In genomic region chr12:79476413-79477046, GRCm38 (mm10) we compare ENCODE assay signal across 14 mouse cellular contexts.
DNase-seq lines count a peak whose midpoint lies in the region; ATAC-seq lines count a peak whose summit lies in the region.
"Had no signal": no experiment of that assay in that cellular context is flagged by ENCODE, and none has a peak within 500 bp of the region (broad histone marks: within the 10 kb centered on the region; RNA-seq: fewer than 3 reads in every experiment).

No protein-coding gene starts in this region.

- ATAC-seq in forebrain, embryonic 13.5 days, result no peak
- no peak for ATAC-seq in forebrain, embryonic 12.5 days (ENCODE audit: low FRiP score)
- no peak for ATAC-seq in kidney, embryonic 16.5 days (ENCODE audit: low FRiP score, low TSS enrichment)
- peak; percentile 78 for ATAC-seq in embryonic facial prominence, embryonic 14.5 days (ENCODE audit: low read depth)
- no peak for ATAC-seq in inflammation-experienced regulatory T-cells, adult 6 months
- ATAC-seq: liver, embryonic 12.5 days; midbrain, embryonic 16.5 days had no signal

- H3K9me3 ChIP-seq in forebrain, embryonic 13.5 days (replicated peaks), result 0 out of 2 replicates have a peak, but pooled peaks cover 4% of the 10 kb centered on the region
- H3K9me3 ChIP-seq in forebrain, embryonic 12.5 days, result no peaks in the 10 kb centered on the region
- H3K9me3 ChIP-seq in kidney, embryonic 16.5 days (ENCODE audit: low read length), result no peaks in the 10 kb centered on the region
- no peaks in the 10 kb centered on the region for H3K9me3 ChIP-seq in embryonic facial prominence, embryonic 14.5 days (ENCODE audit: control insufficient read depth, low read length)
- H3K9me3 ChIP-seq: hindbrain, embryonic 12.5 days; liver, embryonic 12.5 days had no signal

- intact Hi-C loops in gastrocnemius, postnatal 36 days (cut with DNase I), result no loop called here

- no peak overlapping the region for H3K9ac ChIP-seq in forebrain, embryonic 13.5 days
- no peak overlapping the region for H3K9ac ChIP-seq in forebrain, embryonic 12.5 days
- 0 out of 2 replicates have a peak overlapping the region, but pooled peaks have one; percentile 16 for H3K9ac ChIP-seq in kidney, embryonic 16.5 days (replicated peaks; ENCODE audit: low read length)
- H3K9ac ChIP-seq in embryonic facial prominence, embryonic 14.5 days (ENCODE audit: low read depth, low read length), result no peak overlapping the region
- H3K9ac ChIP-seq: hindbrain, embryonic 12.5 days; liver, embryonic 12.5 days had no signal

- peak overlapping the region; percentile 5; the same call in 1 of the 2 replicates for H3K27ac ChIP-seq in forebrain, embryonic 13.5 days
- no peak overlapping the region for H3K27ac ChIP-seq in forebrain, embryonic 12.5 days
- H3K27ac ChIP-seq in kidney, embryonic 16.5 days (ENCODE audit: low read length), result peak overlapping the region; percentile 61; the same call in 1 of the 2 replicates
- H3K27ac ChIP-seq in embryonic facial prominence, embryonic 14.5 days (replicated peaks; ENCODE audit: low read depth, low read length), result peak overlapping the region; percentile 59
- H3K27ac ChIP-seq: hindbrain, embryonic 12.5 days; layer of hippocampus, adult 2 months; liver, embryonic 12.5 days had no signal

- DNase-seq in kidney, adult 11 months, result no peak
- DNase-seq in embryonic facial prominence, embryonic 14.5 days (ENCODE audit: low spot score), result peak; percentile 91
- DNase-seq in lung, postnatal 36 days, result peak; percentile 20
- DNase-seq in gastrocnemius, postnatal 36 days, result no peak
- DNase-seq: cerebellum, postnatal 14 days; kidney, adult 18-20 months had no signal

- no peak overlapping the region for H3K4me3 ChIP-seq in forebrain, embryonic 13.5 days
- no peak overlapping the region for H3K4me3 ChIP-seq in forebrain, embryonic 12.5 days (replicated peaks)
- no peak overlapping the region for H3K4me3 ChIP-seq in kidney, embryonic 16.5 days (ENCODE audit: low read length)
- no peak overlapping the region for H3K4me3 ChIP-seq in embryonic facial prominence, embryonic 14.5 days (ENCODE audit: low read depth, low read length)
- H3K4me3 ChIP-seq: hindbrain, embryonic 12.5 days; layer of hippocampus, adult 2 months; liver, embryonic 12.5 days had no signal

- H3K4me1 ChIP-seq in forebrain, embryonic 13.5 days, result peaks cover 10% of the 10 kb centered on the region
- H3K4me1 ChIP-seq in forebrain, embryonic 12.5 days, result no peaks in the 10 kb centered on the region
- H3K4me1 ChIP-seq in kidney, embryonic 16.5 days (ENCODE audit: insufficient read depth, low read length), result peaks cover 7% of the 10 kb centered on the region
- H3K4me1 ChIP-seq in embryonic facial prominence, embryonic 14.5 days (ENCODE audit: control insufficient read depth, insufficient read depth, low read length), result peaks cover 17% of the 10 kb centered on the region
- H3K4me1 ChIP-seq: hindbrain, embryonic 12.5 days; liver, embryonic 12.5 days had no signal

- H3K4me2 ChIP-seq in forebrain, embryonic 13.5 days, result no peak overlapping the region
- no peak overlapping the region for H3K4me2 ChIP-seq in forebrain, embryonic 12.5 days
- no peak overlapping the region for H3K4me2 ChIP-seq in kidney, embryonic 16.5 days (replicated peaks; ENCODE audit: low read depth, low read length)
- no peak overlapping the region for H3K4me2 ChIP-seq in embryonic facial prominence, embryonic 14.5 days (ENCODE audit: low read depth, low read length)
- H3K4me2 ChIP-seq: hindbrain, embryonic 12.5 days; liver, embryonic 12.5 days had no signal

- H3K36me3 ChIP-seq in forebrain, embryonic 13.5 days (ENCODE audit: poor library complexity, severe bottlenecking), result no peaks in the 10 kb centered on the region; the same call in 1 of the 2 replicates
- H3K36me3 ChIP-seq in forebrain, embryonic 12.5 days (replicated peaks), result no peaks in the 10 kb centered on the region
- no peaks in the 10 kb centered on the region for H3K36me3 ChIP-seq in kidney, embryonic 16.5 days (ENCODE audit: insufficient read depth, low read length)
- H3K36me3 ChIP-seq in embryonic facial prominence, embryonic 14.5 days (ENCODE audit: control insufficient read depth, insufficient read depth, low read length), result no peaks in the 10 kb centered on the region
- H3K36me3 ChIP-seq: hindbrain, embryonic 12.5 days; liver, embryonic 12.5 days had no signal

- no peaks in the 10 kb centered on the region for H3K27me3 ChIP-seq in forebrain, embryonic 13.5 days
- H3K27me3 ChIP-seq in forebrain, embryonic 12.5 days, result no peaks in the 10 kb centered on the region
- H3K27me3 ChIP-seq in kidney, embryonic 16.5 days (ENCODE audit: insufficient read depth, low read length), result no peaks in the 10 kb centered on the region
- no peaks in the 10 kb centered on the region for H3K27me3 ChIP-seq in embryonic facial prominence, embryonic 14.5 days (replicated peaks; ENCODE audit: control insufficient read depth, insufficient read depth, low read length)
- H3K27me3 ChIP-seq: hindbrain, embryonic 12.5 days; liver, embryonic 12.5 days had no signal

- WGBS in forebrain, embryonic 13.5 days, result 72% methylated on average over 6 of the region's 6 CpGs
- whole genome bisulfite sequencing in forebrain, embryonic 12.5 days, result 79% methylated on average over 6 of the region's 6 CpGs
- 59% methylated on average over 6 of the region's 6 CpGs for WGBS in kidney, embryonic 16.5 days
- 37% methylated on average over 6 of the region's 6 CpGs for WGBS in embryonic facial prominence, embryonic 14.5 days

Comparison
In these comparisons a context has a peak if more than half of its experiments do, and no peak if none do; other contexts are left out.
1. DNase-seq: peak in embryonic facial prominence, embryonic 14.5 days (single experiment) and lung, postnatal 36 days (single experiment); none in kidney, adult 11 months (single experiment) and gastrocnemius, postnatal 36 days (0 of 2).